Mouse (Mus musculus): ENCODE measurements around the gene Psmb6. TPM values are rescaled to one million over a fixed set of nuclear protein-coding genes. Genes with fewer than 3 reads are reported as not detected.

Gene Psmb6
- 142 TPM for total RNA-seq (2023)

GRCm38 (mm10) chr11:70525184-70525678 lies at the start of gene Psmb6:
Psmb6 (plus strand) TSS chr11:70525367.

GRCm38 (mm10) chr11:70504970-70505369 lies 20.2 kb upstream of the Psmb6 start, which contains the start of gene Tm4sf5:
Tm4sf5 (plus strand) TSS chr11:70505244.

GRCm38 (mm10) chr11:70514288-70514687 lies 10.9 kb upstream of the Psmb6 start, which contains the start of gene Vmo1:
Vmo1 (minus strand) TSS chr11:70514616.

GRCm38 (mm10) chr11:70518923-70519322 lies 6.2 kb upstream of the Psmb6 start, which contains the start of gene Gltpd2:
Gltpd2 (plus strand) TSS chr11:70519196.

GRCm38 (mm10) chr11:70532839-70533238 lies 7.7 kb downstream of the Psmb6 start, which contains the start of gene Gm40193:
Gm40193 (minus strand) TSS chr11:70532939.

GRCm38 (mm10) chr11:70539877-70540587 lies 14.9 kb downstream of the Psmb6 start, which contains the start of gene Pld2:
Pld2 (plus strand) TSS chr11:70540064.

GRCm38 (mm10) chr11:70562287-70562994 lies 37.3 kb downstream of the Psmb6 start, which contains the start of gene Mink1:
Mink1 (plus strand) TSS chr11:70562881.

Other genes with a start within 250 kb of the Psmb6 start
- gene Alox12e, start 202.7 kb upstream of the Psmb6 start, total RNA-seq (2023), result not detected
- 0.62 TPM for gene Alox15, start 173.3 kb upstream of the Psmb6 start, total RNA-seq (2023)
- gene Pelp1, start 115.3 kb upstream of the Psmb6 start, total RNA-seq (2023), result 27.5 TPM
- gene Arrb2, start 92.7 kb upstream of the Psmb6 start, total RNA-seq (2023), result 223 TPM
- 52.7 TPM for gene Med11, start 73.4 kb upstream of the Psmb6 start, total RNA-seq (2023)
- gene Zmynd15, start 65.9 kb upstream of the Psmb6 start, total RNA-seq (2023), result 0.91 TPM
- gene Cxcl16, start 65.4 kb upstream of the Psmb6 start, total RNA-seq (2023), result 1.5 TPM
- not detected for gene Tm4sf5, start 20.1 kb upstream of the Psmb6 start, total RNA-seq (2023)
- gene Vmo1, start 10.8 kb upstream of the Psmb6 start, total RNA-seq (2023), result not detected
- not detected for gene Gltpd2, start 6.2 kb upstream of the Psmb6 start, total RNA-seq (2023)
- gene Gm40193, start 7.6 kb downstream of the Psmb6 start, total RNA-seq (2023), result not detected
- 2.4 TPM for gene Pld2, start 14.7 kb downstream of the Psmb6 start, total RNA-seq (2023)
- 149 TPM for gene Mink1, start 37.5 kb downstream of the Psmb6 start, total RNA-seq (2023)
- 1.00 TPM for gene 4930544D05Rik, start 90.5 kb downstream of the Psmb6 start, total RNA-seq (2023)
- 4.7 TPM for gene Chrne, start 93.8 kb downstream of the Psmb6 start, total RNA-seq (2023)
- gene Gp1ba, start 113.8 kb downstream of the Psmb6 start, total RNA-seq (2023), result not detected
- gene Rnf167, start 121.9 kb downstream of the Psmb6 start, total RNA-seq (2023), result 215 TPM
- 40.7 TPM for gene Slc25a11, start 122.1 kb downstream of the Psmb6 start, total RNA-seq (2023)
- gene Pfn1, start 129.3 kb downstream of the Psmb6 start, total RNA-seq (2023), result 1,339 TPM
- gene Eno3, start 131.8 kb downstream of the Psmb6 start, total RNA-seq (2023), result 25.0 TPM
- 26.1 TPM for gene Spag7, start 144.0 kb downstream of the Psmb6 start, total RNA-seq (2023)
- 45.0 TPM for gene Camta2, start 162.7 kb downstream of the Psmb6 start, total RNA-seq (2023)
- gene Inca1, start 174.8 kb downstream of the Psmb6 start, total RNA-seq (2023), result 0.97 TPM
- 22.1 TPM for gene Kif1c, start 175.2 kb downstream of the Psmb6 start, total RNA-seq (2023)
- gene Zfp3, start 238.8 kb downstream of the Psmb6 start, total RNA-seq (2023), result 2.3 TPM